Mouse (Mus musculus) embryonic fibroblast, embryonic 13.5 days (primary cell): ENCODE data around the gene Myo1d. TPM values are rescaled to one million over a fixed set of nuclear protein-coding genes. Genes with fewer than 3 reads are reported as not detected.

ENCODE experiments used
- H3K27ac ChIP-seq: 2 replicates; pipeline ENCODE4 v1.5.1; 2012; ENCODE audit warnings: low read length, control low read depth, inconsistent platforms; ENCODE audit not compliant: insufficient read depth
- H3K4me1 ChIP-seq: 2 replicates; pipeline ENCODE4 v1.6.1; 2011; ENCODE audit warnings: low read length; ENCODE audit not compliant: control insufficient read depth, insufficient read depth
- H3K4me3 ChIP-seq: 2 replicates; pipeline ENCODE4 v1.5.1; 2011; ENCODE audit warnings: mild to moderate bottlenecking, control low read depth, low read length; ENCODE audit not compliant: insufficient read depth
- CTCF ChIP-seq: IDR thresholded peaks from 2 replicates; pipeline ENCODE4 v1.5.1; 2011; ENCODE audit warnings: mild to moderate bottlenecking, control low read depth, low read length, moderate library complexity, borderline replicate concordance; ENCODE audit not compliant: insufficient read depth
- POLR2A ChIP-seq: IDR thresholded peaks from 2 replicates; pipeline ENCODE4 v1.6.1; 2011; ENCODE audit warnings: low read depth, mild to moderate bottlenecking, control low read depth, low read length, moderate library complexity
- polyA plus RNA-seq: library from polyadenylated mRNA; stranded (reverse); fragments of >200 nt; gene quantifications from 2 replicates; pipeline ENCODE4 v1.2.4, GENCODE M21; 2011; ENCODE audit warnings: low read depth; ENCODE audit not compliant: missing spikeins, insufficient read length

The Myo1d gene
- polyA plus RNA-seq, 1 experiment: 29.5 TPM

DNA sequence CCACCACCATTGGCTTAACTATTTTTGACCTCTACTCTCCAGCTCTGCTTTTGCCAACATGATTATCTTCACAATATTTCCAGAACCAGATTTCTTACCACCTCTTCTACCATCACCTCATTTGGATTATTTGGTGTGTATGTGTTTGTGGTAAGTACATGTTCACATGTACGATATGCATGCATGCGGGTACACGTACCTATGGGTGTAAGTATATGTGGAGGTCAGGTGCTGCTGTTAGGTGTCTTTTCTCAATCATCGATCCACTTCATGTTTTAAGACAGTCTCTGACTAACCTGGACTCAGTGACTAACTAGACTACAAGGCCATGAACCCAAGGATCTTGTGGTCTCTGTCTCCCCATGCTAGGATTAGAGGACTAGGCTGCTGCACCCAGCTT, 37.4 kb downstream of the Myo1d start:
- H3K27ac ChIP-seq: no peak overlapping the region
- no peak overlapping the region for H3K4me3 ChIP-seq
- TF ChIP-seq POLR2A: no peak
- TF ChIP-seq CTCF: no peak
- no peaks in the 10 kb centered on the region for H3K4me1 ChIP-seq

DNA sequence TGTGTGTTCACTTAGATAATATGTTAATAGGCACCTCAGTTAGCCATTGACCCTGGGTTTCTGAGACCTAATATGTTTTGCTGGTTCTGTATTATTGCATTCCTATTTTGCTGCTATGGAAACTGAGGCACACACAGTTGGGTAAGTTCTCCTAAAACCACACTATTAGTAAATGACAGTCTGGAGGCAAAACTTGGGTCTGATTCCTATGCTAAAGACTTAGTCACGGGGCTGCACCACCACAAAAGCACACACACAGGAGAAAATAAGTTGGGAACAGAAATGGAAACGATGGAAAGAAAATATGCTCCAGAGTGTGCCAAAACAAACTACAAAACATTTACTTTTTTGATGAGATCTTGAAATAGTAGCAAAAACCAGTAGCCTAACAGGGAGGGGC, 45.1 kb downstream of the Myo1d start:
- H3K4me1 ChIP-seq: peaks cover 4% of the 10 kb centered on the region; the same call in 1 of the 2 replicates
- no peak overlapping the region for H3K27ac ChIP-seq
- TF ChIP-seq CTCF: no peak
- TF ChIP-seq POLR2A: no peak
- H3K4me3 ChIP-seq: no peak overlapping the region

DNA sequence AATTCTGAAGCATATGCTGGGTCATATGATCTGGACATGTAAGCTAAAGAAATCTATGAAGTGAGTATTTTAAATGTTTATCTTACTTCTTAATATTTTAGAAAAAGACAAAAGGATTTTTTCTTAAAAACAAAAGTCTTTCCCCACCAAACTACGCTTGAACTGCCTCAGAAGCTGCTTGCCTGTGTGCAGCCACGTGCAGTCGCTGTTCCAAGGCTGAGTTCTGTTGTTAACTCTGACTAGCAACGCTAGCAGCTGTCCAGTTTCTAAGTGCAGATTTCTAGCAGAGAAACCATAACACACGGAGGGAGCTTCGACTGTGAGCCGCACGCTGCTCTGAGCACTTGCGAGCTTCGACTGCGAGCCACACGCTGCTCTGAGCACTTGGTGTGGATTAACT, 55.1 kb downstream of the Myo1d start:
- no peak for TF ChIP-seq CTCF
- TF ChIP-seq POLR2A: no peak
- Histone ChIP-seq H3K27ac (no peak overlapping the region), H3K4me3 (no peak overlapping the region), H3K4me1 (peaks cover 5% of the 10 kb centered on the region)

DNA sequence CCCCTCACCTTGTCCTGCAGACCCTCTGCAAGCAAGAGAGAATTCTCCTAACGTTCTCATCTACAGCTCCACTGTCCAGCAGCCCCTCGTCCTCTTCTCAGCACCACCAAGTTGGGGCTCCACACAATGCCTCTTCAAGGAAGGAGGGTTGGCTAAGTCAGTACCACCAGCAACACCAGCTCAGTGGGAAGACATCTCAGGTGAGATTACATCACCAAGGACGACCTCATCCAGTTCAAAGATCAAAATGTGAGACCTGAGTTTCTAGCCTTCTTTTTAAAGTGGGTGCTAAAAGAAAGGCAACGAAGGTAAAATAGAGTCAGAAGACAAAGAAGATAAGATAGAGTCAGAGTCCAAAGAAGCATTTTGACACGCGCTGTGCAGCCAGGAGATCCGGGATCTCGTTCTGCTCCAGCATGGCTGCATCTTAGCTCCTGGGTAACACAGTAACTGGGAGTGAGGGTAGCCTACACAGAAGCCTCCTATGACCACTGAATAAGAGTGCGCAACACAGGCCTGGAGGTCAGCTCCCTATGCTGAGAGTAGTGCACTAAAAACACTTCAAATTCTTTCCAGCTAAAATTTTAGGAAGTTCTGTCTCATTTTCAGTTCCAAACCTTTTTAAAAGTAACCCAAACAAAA, 56.3 kb downstream of the Myo1d start:
- Histone ChIP-seq H3K4me3 (no peak overlapping the region), H3K27ac (no peak overlapping the region), H3K4me1 (peaks cover 7% of the 10 kb centered on the region)
- no peak for TF ChIP-seq POLR2A
- TF ChIP-seq CTCF: no peak

DNA sequence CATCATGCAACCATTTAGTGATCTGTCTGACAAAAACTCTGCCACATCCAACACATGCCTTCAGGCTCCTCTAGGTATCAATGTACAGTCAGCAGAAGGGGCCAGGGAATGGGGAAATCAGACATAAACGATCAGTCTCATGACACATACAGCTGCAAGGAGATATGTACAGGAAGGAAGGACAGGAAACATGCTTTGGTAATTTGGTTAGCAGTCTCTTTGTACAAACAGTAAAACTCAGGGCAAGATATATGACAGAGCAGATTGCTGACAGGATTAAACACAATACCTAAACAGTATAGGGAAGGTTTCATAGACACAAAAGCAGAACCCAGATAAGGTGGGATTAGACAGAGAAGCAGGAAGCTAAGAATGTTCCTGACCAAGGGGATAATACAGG, 60.8 kb downstream of the Myo1d start:
- Histone ChIP-seq H3K27ac (no peak overlapping the region), H3K4me3 (no peak overlapping the region), H3K4me1 (peaks cover 5% of the 10 kb centered on the region)
- TF ChIP-seq CTCF: no peak
- TF ChIP-seq POLR2A: no peak

DNA sequence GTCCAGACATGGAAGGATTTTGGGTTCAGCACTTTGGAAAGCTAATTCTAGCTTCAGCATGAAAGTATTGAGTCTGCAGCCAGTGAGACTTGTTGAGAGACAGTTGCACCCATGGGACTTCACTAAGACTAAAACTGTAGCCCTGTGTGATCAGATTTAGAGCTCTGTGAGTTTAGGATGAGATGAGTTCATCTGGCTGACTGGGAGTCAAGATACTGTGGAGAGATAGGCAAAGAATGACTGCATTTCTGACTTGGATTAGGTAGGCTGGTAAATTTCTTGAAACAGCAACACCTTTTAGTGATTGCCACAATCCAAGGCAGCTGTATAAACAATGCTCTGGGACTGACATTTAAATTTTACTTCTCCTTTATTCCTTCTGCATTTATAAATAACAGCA, 61.8 kb downstream of the Myo1d start:
- Histone ChIP-seq H3K4me1 (peaks cover 3% of the 10 kb centered on the region), H3K4me3 (no peak overlapping the region), H3K27ac (no peak overlapping the region)
- TF ChIP-seq CTCF: no peak
- TF ChIP-seq POLR2A: no peak

DNA sequence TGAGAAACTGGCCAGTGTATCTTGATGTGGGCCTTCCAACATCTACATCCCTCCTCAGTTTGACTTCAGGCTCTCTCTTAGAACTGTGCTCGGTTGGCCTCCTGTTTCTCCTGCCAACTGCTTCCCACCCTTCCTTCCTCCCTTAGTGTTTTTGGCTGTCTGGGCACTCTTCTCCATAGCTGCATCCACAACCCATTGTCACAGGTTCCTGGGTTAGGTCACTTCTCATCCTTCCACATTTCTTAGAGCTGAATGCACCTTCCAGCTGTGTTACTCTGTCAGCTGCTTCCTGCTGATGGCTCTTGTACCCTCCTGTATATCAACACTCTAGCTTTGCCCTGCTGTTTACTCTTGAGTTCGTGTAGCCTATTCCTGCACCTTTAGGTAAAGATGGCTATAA, 64.7 kb downstream of the Myo1d start:
- no peak for TF ChIP-seq CTCF
- H3K27ac ChIP-seq: no peak overlapping the region
- H3K4me3 ChIP-seq: no peak overlapping the region
- H3K4me1 ChIP-seq: peaks cover 8% of the 10 kb centered on the region

DNA sequence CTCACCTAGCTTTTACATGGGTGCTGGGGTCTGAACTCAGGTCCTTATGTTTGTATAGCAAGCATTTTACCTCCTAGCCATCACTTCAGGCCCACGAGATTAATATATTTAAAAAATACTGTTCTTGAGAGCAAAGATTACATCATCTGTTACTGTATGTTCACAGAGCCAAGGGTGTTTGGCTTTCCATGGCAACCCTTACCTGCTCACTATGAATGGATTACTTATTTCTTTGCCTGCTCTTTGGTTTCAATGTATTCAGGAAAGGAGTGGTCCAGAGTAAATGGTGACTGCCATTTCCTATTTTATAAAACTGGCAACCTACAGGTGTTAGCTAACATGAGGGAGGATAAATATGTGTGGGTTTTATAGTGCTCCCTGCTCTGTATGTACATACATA, 66.1 kb downstream of the Myo1d start:
- Histone ChIP-seq H3K4me3 (no peak overlapping the region), H3K27ac (no peak overlapping the region), H3K4me1 (peaks cover 5% of the 10 kb centered on the region)
- TF ChIP-seq POLR2A (no peak), CTCF (no peak)

DNA sequence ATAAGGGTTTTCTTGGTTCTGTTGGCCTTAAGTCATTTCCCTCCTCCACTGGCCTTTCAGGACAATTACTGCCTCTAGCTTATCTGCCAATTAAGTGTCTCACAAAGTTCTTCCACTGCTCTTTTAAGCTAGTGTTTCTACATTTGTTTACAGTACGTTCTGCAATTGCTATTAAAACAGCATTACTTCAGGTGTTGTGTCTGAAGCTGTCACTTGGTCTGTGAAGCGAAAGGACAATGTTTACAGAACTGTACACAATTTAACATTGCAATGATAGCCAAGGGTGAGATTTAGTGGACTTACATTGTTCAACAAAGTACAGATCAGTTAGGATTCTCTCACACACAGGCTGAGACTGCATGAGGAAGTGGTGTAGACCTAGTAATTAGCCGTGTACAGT, 67.6 kb downstream of the Myo1d start:
- TF ChIP-seq CTCF (no peak), POLR2A (no peak)

DNA sequence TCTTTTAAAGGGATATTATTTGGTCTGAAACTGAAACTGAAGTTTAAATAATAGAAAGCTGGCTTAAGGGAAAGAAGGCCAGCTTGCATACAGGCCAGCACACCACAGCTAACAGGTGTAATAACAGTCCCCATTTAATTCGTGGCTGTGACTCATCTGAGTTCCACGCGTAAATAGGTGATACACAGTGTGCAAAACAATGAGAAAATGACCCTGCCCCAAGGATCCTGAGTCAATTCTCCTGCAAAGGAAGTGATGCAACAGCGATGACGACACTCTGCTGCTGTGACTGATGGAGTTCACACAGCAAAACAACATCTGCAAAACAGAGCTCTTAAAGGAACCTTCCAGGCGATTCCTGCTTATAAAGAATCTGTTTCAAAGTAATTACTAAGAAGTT, 68.5 kb downstream of the Myo1d start:
- no peak for TF ChIP-seq POLR2A
- no peak for TF ChIP-seq CTCF
- no peak overlapping the region for H3K27ac ChIP-seq
- H3K4me1 ChIP-seq: peaks cover 5% of the 10 kb centered on the region
- no peak overlapping the region for H3K4me3 ChIP-seq

More for the DNA sequence above, 67.6 kb downstream of the Myo1d start:
- H3K4me3 ChIP-seq: no peak overlapping the region
- H3K27ac ChIP-seq: no peak overlapping the region
- H3K4me1 ChIP-seq: peaks cover 5% of the 10 kb centered on the region

DNA sequence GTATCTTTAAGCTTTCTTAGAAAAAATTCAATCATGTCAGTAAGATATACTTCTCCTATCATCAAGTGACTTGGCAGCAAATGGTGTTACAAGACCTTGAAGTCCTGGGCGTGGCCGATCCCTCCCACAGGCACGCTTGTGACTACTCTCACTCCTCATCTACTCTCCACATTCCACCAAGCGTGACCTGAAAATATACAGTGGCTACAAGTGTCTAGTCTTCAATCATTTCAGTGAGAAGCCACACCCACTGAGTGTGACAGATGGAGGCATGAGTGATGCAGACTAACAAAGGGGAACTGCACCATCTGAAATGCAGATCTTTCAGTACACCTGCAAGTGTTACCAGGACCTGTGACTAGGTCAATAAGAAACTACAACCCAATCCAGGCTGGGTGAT, 79.2 kb downstream of the Myo1d start:
- Histone ChIP-seq H3K4me3 (no peak overlapping the region), H3K4me1 (no peaks in the 10 kb centered on the region), H3K27ac (no peak overlapping the region)
- TF ChIP-seq POLR2A (no peak), CTCF (no peak)
